Mouse (Mus musculus) inflammation-experienced regulatory T-cells, adult 6 months (primary cell): ENCODE measurements around the gene Abcb6. TPM values are rescaled to one million over a fixed set of nuclear protein-coding genes. Genes with fewer than 3 reads are reported as not detected.

Experiments
- ATAC-seq: one replicate; pipeline ENCODE4 v1.8.0; 2017
- polyA plus RNA-seq, 3 experiments: library from polyadenylated mRNA; unstranded; fragments of 100-300 nt; shearing (Covaris generic); gene quantifications; one replicate each; pipeline ENCODE4 v1.2.1; 2017

Abcb6 gene
- polyA plus RNA-seq, 3 experiments from 2014 or later: 3.0 to 4.6 (median 4.4) TPM

- no peak for ATAC-seq
These were observed 21.0 kb upstream of the Abcb6 start for GRCm38 (mm10) chr1:75201236-75201635.

- no peak for ATAC-seq
These were observed 12.3 kb upstream of the Abcb6 start for GRCm38 (mm10) chr1:75192452-75192851.

- ATAC-seq: peak; percentile 100
These were observed 11.6 kb upstream of the Abcb6 start, which contains the start of the genes Ankzf1 and Atg9a for GRCm38 (mm10) chr1:75191622-75192402. TSS of gene Ankzf1 (plus strand) at chr1:75192151. TSS of gene Atg9a (minus strand) at chr1:75192196.

GRCm38 (mm10) chr1:75191258-75191621 is 11.0 kb upstream of the Abcb6 start:
- no peak for ATAC-seq

- ATAC-seq: no peak
These were observed 10.4 kb upstream of the Abcb6 start for GRCm38 (mm10) chr1:75190577-75190976.

GRCm38 (mm10) chr1:75187914-75188483 is 7.8 kb upstream of the Abcb6 start:
- no peak for ATAC-seq

- ATAC-seq: no peak
These were observed 6.9 kb upstream of the Abcb6 start for GRCm38 (mm10) chr1:75187126-75187525.

GRCm38 (mm10) chr1:75185495-75185894 is 5.3 kb upstream of the Abcb6 start:
- no peak for ATAC-seq

GRCm38 (mm10) chr1:75182160-75182559 is 2.0 kb upstream of the Abcb6 start:
- no peak for ATAC-seq

GRCm38 (mm10) chr1:75181377-75181870 is 1.2 kb upstream of the Abcb6 start:
- ATAC-seq: no peak

GRCm38 (mm10) chr1:75180741-75181140 is 549 bp upstream of the Abcb6 start:
- no peak for ATAC-seq

GRCm38 (mm10) chr1:75179334-75180104 is 673 bp downstream of the Abcb6 start:
- peak; percentile 32 for ATAC-seq

GRCm38 (mm10) chr1:75168472-75169464 is 11.4 kb downstream of the Abcb6 start, which contains the start of gene Zfand2b:
TSS of gene Zfand2b (plus strand) at chr1:75168646.
- peak; percentile 91 for ATAC-seq

- ATAC-seq: peak; percentile 4
These were observed 12.1 kb downstream of the Abcb6 start for GRCm38 (mm10) chr1:75168093-75168471.

GRCm38 (mm10) chr1:75160256-75160617 is 20.0 kb downstream of the Abcb6 start:
- ATAC-seq: no peak

- ATAC-seq: no peak
These were observed 20.5 kb downstream of the Abcb6 start for GRCm38 (mm10) chr1:75159540-75160255.

GRCm38 (mm10) chr1:75158990-75159389 is 21.2 kb downstream of the Abcb6 start:
- no peak for ATAC-seq

- no peak for ATAC-seq
These were observed 24.4 kb downstream of the Abcb6 start for GRCm38 (mm10) chr1:75155837-75156236.

GRCm38 (mm10) chr1:75148727-75149126 is 31.5 kb downstream of the Abcb6 start:
- ATAC-seq: no peak

GRCm38 (mm10) chr1:75147411-75148135 is 32.6 kb downstream of the Abcb6 start:
- ATAC-seq: no peak

- ATAC-seq: no peak
These were observed 34.6 kb downstream of the Abcb6 start for GRCm38 (mm10) chr1:75145589-75145988.
